Mouse (Mus musculus) CH12.LX (cell line): ENCODE measurements at regions not wholly inside any gene's neighbourhood (a gene's known extent, or its start where the extent isn't known, plus 50 kb on each side); places are given as distances from the start of the nearest gene placed in this dataset.

Source experiments
- CTCF ChIP-seq, 2 experiments: IDR thresholded peaks in 1 of 2; conservative IDR thresholded peaks in 1 of 2; 2 replicates each; pipeline ENCODE4 v1.5.1; 2011 to 2012; ENCODE audit warnings: low read depth in 2 of 2, low read length in 2 of 2, improper control_type of control experiment in 1 of 2, inconsistent platforms in 1 of 2, mild to moderate bottlenecking in 1 of 2, moderate library complexity in 1 of 2
- EP300 ChIP-seq: IDR thresholded peaks from 2 replicates; pipeline ENCODE4 v1.6.1; 2011; ENCODE audit warnings: low read length, improper control_type of control experiment
- HCFC1 ChIP-seq: IDR thresholded peaks from 2 replicates; pipeline ENCODE4 v1.6.1; 2012; ENCODE audit warnings: low read depth, mild to moderate bottlenecking, inconsistent platforms, low read length, improper control_type of control experiment
- JUN ChIP-seq: IDR thresholded peaks from 2 replicates; pipeline ENCODE4 v1.6.1; 2011; ENCODE audit warnings: low read depth, mild to moderate bottlenecking, low read length, improper control_type of control experiment, moderate library complexity; ENCODE audit not compliant: insufficient read depth
- KAT2A ChIP-seq: IDR thresholded peaks from 2 replicates; pipeline ENCODE4 v1.6.1; 2012; ENCODE audit warnings: low read length, improper control_type of control experiment, inconsistent platforms; ENCODE audit not compliant: insufficient replicate concordance
- NELFE ChIP-seq: IDR thresholded peaks from 2 replicates; pipeline ENCODE4 v1.6.1; 2011; ENCODE audit warnings: low read depth, low read length, improper control_type of control experiment
- POLR2A ChIP-seq: IDR thresholded peaks from 2 replicates; pipeline ENCODE4 v1.6.1; 2011; ENCODE audit warnings: low read depth, mild to moderate bottlenecking, improper control_type of control experiment, low read length
- SIN3A ChIP-seq: IDR thresholded peaks from 2 replicates; pipeline ENCODE4 v1.6.1; 2012; ENCODE audit warnings: low read length, improper control_type of control experiment, inconsistent platforms
- SMC3 ChIP-seq: IDR thresholded peaks from 2 replicates; pipeline ENCODE4 v1.6.1; 2011; ENCODE audit warnings: low read depth, low read length, improper control_type of control experiment
- USF1 ChIP-seq: IDR thresholded peaks from 2 replicates; pipeline ENCODE4 v1.6.1; 2014; ENCODE audit warnings: low read depth, mild to moderate bottlenecking, inconsistent platforms, low read length, improper control_type of control experiment

GRCm38 (mm10) chr11:10051584-10052210, 860.0 kb downstream of the Abca13 start:
- no peak for TF ChIP-seq JUN
- TF ChIP-seq CTCF (conservative IDR thresholded peaks at IDR 0.05 in 1 of 2, IDR thresholded peaks at IDR 0.05 in 1 of 2; ENCODE audit: low read depth in 2 of 2, low read length in 2 of 2) = no peak
- no peak for TF ChIP-seq SMC3
- no peak for TF ChIP-seq USF1
- no peak for TF ChIP-seq NELFE
- TF ChIP-seq KAT2A = no peak
- TF ChIP-seq EP300 = no peak
- no peak for TF ChIP-seq HCFC1
- no peak for TF ChIP-seq POLR2A
- TF ChIP-seq SIN3A = no peak
